In the genomic region with DNA sequence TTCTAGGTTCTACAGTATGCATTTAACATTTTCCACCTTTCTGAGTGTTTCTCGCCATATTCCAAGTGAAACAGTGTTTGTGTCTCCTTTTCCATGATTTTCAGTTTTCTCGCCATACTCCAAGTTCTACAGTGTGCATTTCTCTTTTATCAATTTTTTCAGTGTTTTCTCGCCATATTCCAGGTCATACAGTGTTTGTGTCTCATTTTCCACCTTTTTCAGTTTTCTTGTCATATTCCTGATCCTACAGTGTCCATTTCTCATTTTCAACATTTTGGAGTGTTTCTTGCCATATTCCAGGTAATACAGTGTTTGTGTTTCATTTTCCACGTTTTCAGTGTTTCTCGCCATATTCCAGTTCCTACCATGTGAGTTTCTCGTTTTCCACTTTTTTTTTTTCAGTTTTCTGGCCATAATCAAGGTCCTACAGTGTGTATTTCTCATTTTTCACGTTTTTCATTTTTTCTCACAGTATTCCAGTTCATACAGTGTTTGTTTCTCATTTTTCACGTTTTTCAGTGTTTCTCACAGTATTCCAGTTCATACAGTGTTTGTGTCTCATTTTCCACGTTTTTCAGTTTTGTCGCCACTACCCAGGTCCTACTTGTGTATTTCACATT, we compare ENCODE assay signal across 13 mouse cellular contexts.
DNase-seq lines count a peak whose midpoint lies in the region; ATAC-seq lines count a peak whose summit lies in the region.
"Had no signal": no experiment of that assay in that cellular context is flagged by ENCODE, and none has a peak within 500 bp of the region (broad histone marks: within the 10 kb centered on the region; RNA-seq: fewer than 3 reads in every experiment).

No protein-coding gene starts in this region.

- H3K4me2 ChIP-seq in embryonic facial prominence, embryonic 11.5 days (ENCODE audit: low read depth, low read length), result no peak overlapping the region
- no peak overlapping the region for H3K4me2 ChIP-seq in kidney, embryonic 14.5 days (replicated peaks; ENCODE audit: low read depth, low read length)
- H3K4me2 ChIP-seq in stomach, embryonic 15.5 days, result no peak overlapping the region

- no peak overlapping the region for H3K27ac ChIP-seq in embryonic facial prominence, embryonic 11.5 days (replicated peaks; ENCODE audit: low read depth, low read length)
- H3K27ac ChIP-seq in embryonic facial prominence, embryonic 10.5 days (replicated peaks), result no peak overlapping the region
- H3K27ac ChIP-seq in kidney, embryonic 14.5 days (ENCODE audit: low read depth, low read length), result no peak overlapping the region
- H3K27ac ChIP-seq in stomach, embryonic 15.5 days, result no peak overlapping the region
- H3K27ac ChIP-seq: macrophage had no signal

- H3K9me3 ChIP-seq in embryonic facial prominence, embryonic 11.5 days (replicated peaks; ENCODE audit: control insufficient read depth, low read length), result peaks cover 23% of the 10 kb centered on the region
- H3K9me3 ChIP-seq in embryonic facial prominence, embryonic 10.5 days, result peaks cover 67% of the 10 kb centered on the region
- peaks cover 42% of the 10 kb centered on the region for H3K9me3 ChIP-seq in kidney, embryonic 14.5 days (ENCODE audit: control insufficient read depth, low read length)
- peaks cover 14% of the 10 kb centered on the region for H3K9me3 ChIP-seq in stomach, embryonic 15.5 days

- ATAC-seq in embryonic facial prominence, embryonic 11.5 days (replicated peaks; ENCODE audit: insufficient number of reproducible peaks, low FRiP score, low TSS enrichment, low read depth), result no peak
- 0 out of 2 replicates have a peak, but pooled peaks have one; percentile 9 for ATAC-seq in kidney, embryonic 14.5 days (ENCODE audit: low FRiP score, low TSS enrichment)
- 0 out of 2 replicates have a peak, but pooled peaks have one; percentile 31 for ATAC-seq in stomach, embryonic 15.5 days (ENCODE audit: insufficient read depth, low FRiP score, low read depth)
- ATAC-seq in erythroblast, adult 5-6 weeks (replicated peaks; ENCODE audit: low FRiP score, poor library complexity, severe bottlenecking), result no peak
- ATAC-seq: CD4-positive, CD25-positive, alpha-beta regulatory T cell, adult 4 months; intestine, postnatal 0 days had no signal

- peak; percentile 10 for DNase-seq in embryonic facial prominence, embryonic 11.5 days (ENCODE audit: low spot score)
- no peak for DNase-seq in embryonic facial prominence, embryonic 10.5 days (ENCODE audit: low spot score)
- no peak for DNase-seq in kidney, postnatal 10 days
- peak; percentile 33 for DNase-seq in retina, postnatal 1 day
- DNase-seq in retina, embryonic 14.5 days (ENCODE audit: low spot score), result no peak
- DNase-seq: gastrocnemius, postnatal 14 days; right cerebral cortex, postnatal 4 days had no signal

- H3K36me3 ChIP-seq in embryonic facial prominence, embryonic 11.5 days (replicated peaks; ENCODE audit: control insufficient read depth, insufficient read depth, low read depth, low read length), result peaks cover 2% of the 10 kb centered on the region; the same call in 1 of the 2 replicates
- H3K36me3 ChIP-seq in embryonic facial prominence, embryonic 10.5 days (replicated peaks), result no peaks in the 10 kb centered on the region
- H3K36me3 ChIP-seq in kidney, embryonic 14.5 days (ENCODE audit: control insufficient read depth, insufficient read depth, low read length), result no peaks in the 10 kb centered on the region
- no peaks in the 10 kb centered on the region for H3K36me3 ChIP-seq in stomach, embryonic 15.5 days

- H3K27me3 ChIP-seq in embryonic facial prominence, embryonic 11.5 days (ENCODE audit: control insufficient read depth, insufficient read depth, low read length), result no peaks in the 10 kb centered on the region
- no peaks in the 10 kb centered on the region for H3K27me3 ChIP-seq in embryonic facial prominence, embryonic 10.5 days (replicated peaks; ENCODE audit: low read depth, poor library complexity, severe bottlenecking)
- H3K27me3 ChIP-seq in kidney, embryonic 14.5 days (ENCODE audit: control insufficient read depth, insufficient read depth, low read length), result no peaks in the 10 kb centered on the region
- no peaks in the 10 kb centered on the region for H3K27me3 ChIP-seq in stomach, embryonic 15.5 days (replicated peaks)

- no peaks in the 10 kb centered on the region for H3K4me1 ChIP-seq in embryonic facial prominence, embryonic 11.5 days (ENCODE audit: control insufficient read depth, insufficient read depth, low read length)
- no peaks in the 10 kb centered on the region for H3K4me1 ChIP-seq in embryonic facial prominence, embryonic 10.5 days
- H3K4me1 ChIP-seq in kidney, embryonic 14.5 days (ENCODE audit: control insufficient read depth, insufficient read depth, low read length), result no peaks in the 10 kb centered on the region
- no peaks in the 10 kb centered on the region for H3K4me1 ChIP-seq in stomach, embryonic 15.5 days

- WGBS in embryonic facial prominence, embryonic 11.5 days, result 71% methylated on average over 10 of the region's 10 CpGs
- 68% methylated on average over 10 of the region's 10 CpGs for WGBS in embryonic facial prominence, embryonic 10.5 days
- 72% methylated on average over 10 of the region's 10 CpGs for WGBS in kidney, embryonic 14.5 days
- 66% methylated on average over 10 of the region's 10 CpGs for WGBS in stomach, embryonic 15.5 days

- no peak overlapping the region for H3K9ac ChIP-seq in embryonic facial prominence, embryonic 11.5 days (replicated peaks; ENCODE audit: low read length)
- H3K9ac ChIP-seq in kidney, embryonic 14.5 days (ENCODE audit: low read depth, low read length), result no peak overlapping the region
- H3K9ac ChIP-seq in stomach, embryonic 15.5 days, result no peak overlapping the region

- H3K4me3 ChIP-seq in embryonic facial prominence, embryonic 11.5 days (ENCODE audit: low read depth, low read length), result no peak overlapping the region
- no peak overlapping the region for H3K4me3 ChIP-seq in embryonic facial prominence, embryonic 10.5 days
- H3K4me3 ChIP-seq in kidney, embryonic 14.5 days (ENCODE audit: low read length), result no peak overlapping the region
- H3K4me3 ChIP-seq in stomach, embryonic 15.5 days (replicated peaks), result no peak overlapping the region

Comparison
In these comparisons a context has a peak if more than half of its experiments do, and no peak if none do; other contexts are left out.
1. DNase-seq: peak in embryonic facial prominence, embryonic 11.5 days (single experiment) and retina, postnatal 1 day (single experiment); none in embryonic facial prominence, embryonic 10.5 days (single experiment), kidney, postnatal 10 days (single experiment) and retina, embryonic 14.5 days (single experiment).
2. ATAC-seq: peak in kidney, embryonic 14.5 days (single experiment) and stomach, embryonic 15.5 days (single experiment); none in embryonic facial prominence, embryonic 11.5 days (single experiment) and erythroblast, adult 5-6 weeks (single experiment).